Mouse (Mus musculus): ENCODE results near the gene 4930558C23Rik. TPM values are rescaled to one million over a fixed set of nuclear protein-coding genes. Genes with fewer than 3 reads are reported as not detected.
"Not testable (repeated sequence)": the region's sequence is repeated elsewhere in the genome, so short reads cannot be mapped to it uniquely, and the experiment has no call there.

Gene 4930558C23Rik
- total RNA-seq (2017), result not detected in 2 replicates

GRCm38 (mm10) chr3:95402741-95403140, at the start of gene 4930558C23Rik:
Gene 4930558C23Rik, minus strand, starts transcription at chr3:95402841.
- no peak for ATAC-seq (ENCODE audit: extremely low read depth, insufficient number of reproducible peaks, low FRiP score, poor library complexity, severe bottlenecking)

DNA sequence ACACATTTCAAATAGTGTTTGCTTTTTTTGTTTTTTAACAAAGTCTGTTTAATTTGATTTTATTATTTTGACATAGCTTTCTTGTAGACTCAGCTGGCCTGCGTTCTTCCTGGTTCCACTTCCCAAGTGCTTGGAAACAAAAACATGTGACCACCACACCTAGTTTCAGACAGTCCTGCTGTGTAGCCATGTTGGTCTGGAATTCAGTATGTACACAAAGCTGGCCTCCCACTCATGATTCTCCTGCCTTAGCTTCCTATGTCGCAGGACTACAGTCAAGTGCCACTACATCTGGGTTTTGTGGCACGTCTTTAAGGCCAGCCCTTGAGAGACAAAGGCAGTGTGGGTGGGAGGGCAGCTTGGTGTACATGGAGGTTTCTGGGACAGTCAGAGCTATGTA, 48.3 kb upstream of the 4930558C23Rik start:
- ATAC-seq (ENCODE audit: extremely low read depth, insufficient number of reproducible peaks, low FRiP score, poor library complexity, severe bottlenecking), result no peak

DNA sequence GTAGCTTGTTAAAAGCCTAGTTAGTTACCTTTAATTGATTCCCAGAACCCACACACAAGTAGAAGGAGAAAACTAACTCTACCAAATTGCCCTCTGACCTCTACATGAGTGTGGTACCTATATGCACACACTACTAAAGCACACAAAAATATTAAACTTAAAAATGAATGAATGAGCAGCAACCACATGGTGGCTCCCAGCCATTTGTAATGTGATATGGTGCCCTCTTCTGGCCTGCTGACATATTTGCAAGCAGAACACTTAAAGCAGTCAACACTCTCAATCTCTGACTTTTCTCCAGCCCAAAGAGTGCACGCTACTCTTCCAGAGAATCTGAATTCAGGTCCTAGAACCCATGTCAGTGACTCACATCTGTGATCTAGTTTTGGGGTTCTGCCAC, 47.8 kb upstream of the 4930558C23Rik start:
- ATAC-seq (ENCODE audit: extremely low read depth, insufficient number of reproducible peaks, low FRiP score, poor library complexity, severe bottlenecking), result peak; percentile 77

- no peak for ATAC-seq (ENCODE audit: extremely low read depth, insufficient number of reproducible peaks, low FRiP score, poor library complexity, severe bottlenecking)
Observed at GRCm38 (mm10) chr3:95445311-95445710, 42.7 kb upstream of the 4930558C23Rik start.

GRCm38 (mm10) chr3:95442406-95443117, 39.9 kb upstream of the 4930558C23Rik start:
- ATAC-seq (ENCODE audit: extremely low read depth, insufficient number of reproducible peaks, low FRiP score, poor library complexity, severe bottlenecking), result no peak

DNA sequence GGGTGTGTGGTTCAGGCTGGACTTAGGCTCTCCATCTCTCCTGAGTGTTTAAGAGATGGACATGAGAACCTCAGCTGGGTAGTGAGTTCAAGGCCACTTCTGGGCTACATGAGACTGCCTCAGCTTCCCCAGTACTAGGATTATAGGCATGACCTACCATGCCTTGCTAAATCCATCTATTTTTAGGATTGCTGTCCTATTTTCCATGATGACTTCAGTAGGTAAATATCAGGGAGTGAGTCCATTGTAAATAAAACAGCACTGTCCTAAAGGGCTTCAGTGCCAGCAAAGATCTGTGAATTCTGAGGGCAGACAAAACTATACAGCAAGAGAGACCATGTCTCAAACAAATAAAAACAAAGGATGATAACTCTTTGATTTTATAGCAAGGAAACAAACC, 37.0 kb upstream of the 4930558C23Rik start:
- no peak for ATAC-seq (ENCODE audit: extremely low read depth, insufficient number of reproducible peaks, low FRiP score, poor library complexity, severe bottlenecking)

- ATAC-seq (ENCODE audit: extremely low read depth, insufficient number of reproducible peaks, low FRiP score, poor library complexity, severe bottlenecking), result not testable (repeated sequence)
Observed at GRCm38 (mm10) chr3:95438636-95439035, 36.0 kb upstream of the 4930558C23Rik start.

- ATAC-seq (ENCODE audit: extremely low read depth, insufficient number of reproducible peaks, low FRiP score, poor library complexity, severe bottlenecking), result no peak
Observed at GRCm38 (mm10) chr3:95435561-95435960, 32.9 kb upstream of the 4930558C23Rik start.

- no peak for ATAC-seq (ENCODE audit: extremely low read depth, insufficient number of reproducible peaks, low FRiP score, poor library complexity, severe bottlenecking)
Observed at GRCm38 (mm10) chr3:95434983-95435370, 32.3 kb upstream of the 4930558C23Rik start.

DNA sequence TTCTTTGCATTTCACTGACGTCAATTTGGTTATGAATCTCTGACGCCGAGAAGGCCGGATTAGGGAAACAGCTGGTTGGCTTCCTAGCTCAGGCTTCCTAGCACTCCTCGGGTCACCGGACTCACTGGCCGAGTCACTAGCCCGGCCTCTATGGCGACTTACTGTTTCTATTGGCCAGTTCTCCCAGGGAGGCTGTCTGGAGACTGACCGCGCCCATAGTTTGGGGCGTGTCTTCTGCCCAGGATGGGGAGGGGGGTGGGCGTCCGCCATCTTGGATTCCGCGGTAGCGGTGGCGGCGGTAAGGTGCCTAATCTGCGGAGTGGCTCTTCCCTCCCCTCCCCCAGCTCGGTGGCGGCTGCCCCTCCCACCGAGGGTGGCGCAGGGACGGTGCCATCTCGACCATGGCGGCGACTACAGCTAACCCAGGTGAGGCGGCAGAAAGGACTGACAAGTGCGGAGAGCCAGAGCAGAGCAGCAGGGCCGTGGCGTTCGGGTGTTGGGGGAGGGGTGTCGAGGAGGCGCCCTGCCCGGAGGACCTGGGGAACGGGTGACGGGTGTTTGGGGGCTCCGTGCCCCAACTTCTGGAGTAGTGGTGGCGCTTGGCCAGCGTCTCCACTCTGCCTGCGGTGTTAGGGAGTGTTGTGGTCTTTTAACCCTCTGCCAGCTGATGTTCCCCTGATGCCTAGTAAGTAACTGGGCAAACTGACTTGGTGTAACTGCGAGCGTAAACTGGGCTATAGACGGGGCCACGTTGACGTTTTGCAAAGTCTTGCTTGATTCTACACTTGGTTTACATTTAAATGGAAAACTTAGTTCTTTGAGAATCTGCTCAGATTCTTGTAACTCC, 31.7 kb upstream of the 4930558C23Rik start, which contains the start of gene Arnt:
TSS of gene Arnt (plus strand) at position 253 of the 847 bp plus-strand sequence.
- ATAC-seq (ENCODE audit: extremely low read depth, insufficient number of reproducible peaks, low FRiP score, poor library complexity, severe bottlenecking), result peak; percentile 99

GRCm38 (mm10) chr3:95433301-95433915, 30.8 kb upstream of the 4930558C23Rik start:
- no peak for ATAC-seq (ENCODE audit: extremely low read depth, insufficient number of reproducible peaks, low FRiP score, poor library complexity, severe bottlenecking)

- ATAC-seq (ENCODE audit: extremely low read depth, insufficient number of reproducible peaks, low FRiP score, poor library complexity, severe bottlenecking), result 0 out of 2 replicates have a peak, but pooled peaks have one; percentile 33
Observed at GRCm38 (mm10) chr3:95428423-95428822, 25.8 kb upstream of the 4930558C23Rik start.

GRCm38 (mm10) chr3:95427891-95428238, 25.2 kb upstream of the 4930558C23Rik start:
- ATAC-seq (ENCODE audit: extremely low read depth, insufficient number of reproducible peaks, low FRiP score, poor library complexity, severe bottlenecking), result not testable (repeated sequence)

DNA sequence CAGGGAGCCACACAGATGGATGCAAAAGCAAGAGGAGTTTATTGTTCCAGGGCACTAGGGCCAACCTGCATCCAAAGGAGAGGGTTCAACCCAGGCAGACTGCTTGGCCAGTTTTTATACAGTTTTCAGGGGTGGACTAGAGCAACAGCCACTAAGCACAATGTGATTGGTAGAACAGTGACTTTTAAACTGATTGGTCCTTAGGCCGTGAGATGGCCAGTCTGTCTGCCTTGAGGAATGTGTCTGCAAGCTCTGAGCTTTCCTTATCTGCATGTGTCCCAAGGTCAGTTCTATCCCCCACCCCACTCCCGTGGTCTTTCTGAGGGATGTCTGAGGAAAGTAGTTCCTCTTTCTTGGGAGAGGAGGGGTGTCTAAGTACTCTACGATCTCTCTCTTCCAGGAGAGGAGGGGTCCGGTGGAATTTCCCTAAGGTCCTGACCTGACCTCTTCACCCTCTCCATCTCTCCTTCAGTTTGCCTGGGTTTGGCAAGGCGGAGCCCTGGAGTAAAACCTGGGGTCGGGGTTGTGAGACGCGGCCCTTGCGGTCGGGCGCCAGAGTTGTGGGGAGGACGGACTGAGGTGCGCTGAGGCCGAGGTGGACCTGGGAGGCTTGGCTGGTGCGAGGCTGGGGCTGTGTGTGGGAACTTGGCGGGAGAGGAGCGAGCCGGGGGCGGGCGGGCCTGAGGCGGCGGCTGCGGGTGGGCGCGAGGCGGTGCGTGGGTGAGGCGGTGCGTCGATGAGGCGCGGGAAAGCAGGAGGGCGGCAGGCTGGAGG, 24.7 kb upstream of the 4930558C23Rik start:
- peak; percentile 30; the same call in 1 of the 2 replicates for ATAC-seq (ENCODE audit: extremely low read depth, insufficient number of reproducible peaks, low FRiP score, poor library complexity, severe bottlenecking)

- not testable (repeated sequence) for ATAC-seq (ENCODE audit: extremely low read depth, insufficient number of reproducible peaks, low FRiP score, poor library complexity, severe bottlenecking)
Observed at GRCm38 (mm10) chr3:95426476-95426875, 23.8 kb upstream of the 4930558C23Rik start.

GRCm38 (mm10) chr3:95417866-95418265, 15.2 kb upstream of the 4930558C23Rik start:
- no peak for ATAC-seq (ENCODE audit: extremely low read depth, insufficient number of reproducible peaks, low FRiP score, poor library complexity, severe bottlenecking)

DNA sequence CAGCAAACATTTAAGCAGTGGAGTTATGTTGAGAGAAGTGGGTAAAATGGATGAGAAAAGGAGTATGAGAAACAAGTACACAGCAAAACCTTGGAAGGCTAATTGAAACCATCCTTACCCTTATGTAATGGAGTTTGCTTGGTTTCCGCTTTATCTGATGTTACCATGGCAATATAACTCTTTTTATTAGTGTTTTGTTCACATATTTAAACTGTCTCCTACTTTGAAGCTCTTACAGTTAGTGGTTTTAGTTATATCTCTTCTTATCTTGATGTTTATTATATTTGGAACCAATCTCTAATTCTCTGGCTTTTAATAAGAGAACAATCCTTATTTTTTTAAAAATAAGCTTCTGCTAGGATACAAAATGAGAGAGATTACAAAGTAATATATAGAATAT, 9.6 kb upstream of the 4930558C23Rik start:
- ATAC-seq (ENCODE audit: extremely low read depth, insufficient number of reproducible peaks, low FRiP score, poor library complexity, severe bottlenecking), result no peak

DNA sequence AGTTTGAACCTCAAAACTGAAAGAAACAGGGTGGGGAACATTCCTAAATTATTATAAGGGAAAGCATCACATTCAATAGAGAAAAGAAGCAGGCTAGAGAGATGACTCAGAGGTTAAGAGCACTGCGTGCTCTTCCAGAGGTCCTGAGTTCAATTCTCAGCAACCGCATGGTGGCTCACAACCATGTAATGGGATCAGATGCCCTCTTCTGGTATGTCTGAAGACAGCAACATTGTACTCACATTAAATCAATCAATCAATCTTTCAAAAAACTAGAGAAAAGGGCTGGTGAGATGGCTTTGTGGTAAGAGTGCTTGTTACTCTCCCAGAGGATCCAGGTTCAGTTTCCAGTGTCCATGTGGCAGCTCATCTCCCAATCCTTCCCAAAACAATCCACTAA, 6.2 kb upstream of the 4930558C23Rik start:
- no peak for ATAC-seq (ENCODE audit: extremely low read depth, insufficient number of reproducible peaks, low FRiP score, poor library complexity, severe bottlenecking)

DNA sequence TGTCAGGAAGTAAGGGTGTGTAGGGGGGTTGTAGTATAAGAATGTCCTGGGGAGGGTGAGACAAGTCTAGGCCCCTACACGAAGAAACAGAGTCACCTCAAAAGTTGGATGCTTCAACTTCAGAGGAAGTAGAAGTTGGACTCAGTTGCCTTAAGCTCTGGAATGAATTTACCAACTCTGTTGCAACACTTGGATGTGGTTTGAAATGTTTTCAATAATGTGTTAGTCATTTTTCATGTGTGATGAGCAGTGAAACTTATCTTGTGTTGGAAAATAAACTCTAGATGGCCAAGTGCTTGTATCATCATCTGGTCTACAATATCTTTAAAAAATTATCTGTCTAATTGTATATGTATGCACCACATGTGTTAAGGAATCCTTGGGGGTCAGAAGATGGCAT, 5.1 kb upstream of the 4930558C23Rik start:
- no peak for ATAC-seq (ENCODE audit: extremely low read depth, insufficient number of reproducible peaks, low FRiP score, poor library complexity, severe bottlenecking)

Measured in neutrophil, adult 5-6 weeks (primary cell).